Mouse (Mus musculus) C2C12 (cell line): Measurements from ENCODE around the gene Eif4b.

Experiments used
- CEBPB ChIP-seq: IDR thresholded peaks from one replicate; pipeline ENCODE4 v1.6.1; 2011; ENCODE audit warnings: low read depth, mild to moderate bottlenecking, control low read depth, moderate library complexity
- CTCF ChIP-seq: IDR thresholded peaks from one replicate; pipeline ENCODE4 v1.5.1; 2011; ENCODE audit not compliant: control insufficient read depth, insufficient read depth, insufficient read length
- MAX ChIP-seq: IDR thresholded peaks from one replicate; pipeline ENCODE4 v1.6.1; 2011; ENCODE audit warnings: mild to moderate bottlenecking, control low read depth
- MYOD1 ChIP-seq: IDR thresholded peaks from one replicate; pipeline ENCODE4 v1.6.1; 2011; ENCODE audit warnings: low read depth; ENCODE audit not compliant: control insufficient read depth, insufficient read length
- MYOG ChIP-seq: IDR thresholded peaks from one replicate; pipeline ENCODE4 v1.6.1; 2011; ENCODE audit not compliant: control insufficient read depth, insufficient read length; ENCODE audit errors: extremely low read depth
- USF1 ChIP-seq: IDR thresholded peaks from one replicate; pipeline ENCODE4 v1.6.1; 2011; ENCODE audit warnings: low read depth, mild to moderate bottlenecking, control low read depth, moderate library complexity

DNA sequence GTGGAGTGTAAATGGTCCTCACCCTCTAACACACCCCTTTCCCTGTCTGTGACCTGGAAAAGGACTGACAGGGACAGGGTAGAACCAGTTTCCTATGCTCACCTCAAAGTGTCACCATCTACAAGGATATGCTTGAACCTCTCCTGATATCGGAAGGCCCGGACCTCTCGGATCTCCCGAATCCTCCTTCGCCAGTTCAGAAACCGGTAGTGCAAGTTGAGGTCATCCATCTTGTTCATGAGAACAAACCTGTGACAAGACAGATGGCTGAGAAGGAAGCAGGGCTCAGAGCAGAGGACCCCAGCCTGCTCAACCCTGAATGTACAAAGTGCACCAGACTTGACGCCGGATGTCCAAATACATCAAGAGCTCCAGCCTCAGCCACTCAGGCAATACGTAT lies 59.7 kb downstream of the Eif4b start:
- no peak for TF ChIP-seq CTCF
- no peak for TF ChIP-seq MYOG
- TF ChIP-seq MYOD1: no peak
- no peak for TF ChIP-seq CEBPB
- TF ChIP-seq MAX: no peak
- no peak for TF ChIP-seq USF1
